Mouse (Mus musculus): ENCODE data around the gene Rflnb.

Gene Rflnb

GRCm38 (mm10) chr11:75990965-75991835, 36.4 kb downstream of the Rflnb start:
- no peak for DNase-seq (ENCODE audit: low spot score)

- DNase-seq (ENCODE audit: low spot score): no peak
Observed at GRCm38 (mm10) chr11:75985948-75986347, 41.6 kb downstream of the Rflnb start.

DNA sequence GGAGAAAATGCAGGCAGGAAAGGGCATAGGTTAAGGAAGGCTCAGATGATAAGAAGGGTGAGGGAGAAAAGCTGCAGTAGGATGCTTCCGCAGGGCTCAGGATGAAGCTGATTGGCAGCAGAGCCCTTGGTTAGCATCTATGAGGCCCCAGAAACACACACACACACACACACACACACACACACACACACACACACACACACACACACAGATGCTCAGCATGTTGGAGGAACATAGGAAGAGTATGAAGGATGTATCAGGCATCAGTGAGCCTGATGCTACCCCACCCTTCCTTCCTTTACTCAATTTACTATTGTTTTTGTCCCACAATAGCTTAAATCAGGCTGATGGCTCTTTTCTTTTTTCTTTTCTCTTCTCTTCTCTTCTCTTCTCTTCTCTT, 43.0 kb downstream of the Rflnb start:
- DNase-seq (ENCODE audit: low spot score): no peak

DNA sequence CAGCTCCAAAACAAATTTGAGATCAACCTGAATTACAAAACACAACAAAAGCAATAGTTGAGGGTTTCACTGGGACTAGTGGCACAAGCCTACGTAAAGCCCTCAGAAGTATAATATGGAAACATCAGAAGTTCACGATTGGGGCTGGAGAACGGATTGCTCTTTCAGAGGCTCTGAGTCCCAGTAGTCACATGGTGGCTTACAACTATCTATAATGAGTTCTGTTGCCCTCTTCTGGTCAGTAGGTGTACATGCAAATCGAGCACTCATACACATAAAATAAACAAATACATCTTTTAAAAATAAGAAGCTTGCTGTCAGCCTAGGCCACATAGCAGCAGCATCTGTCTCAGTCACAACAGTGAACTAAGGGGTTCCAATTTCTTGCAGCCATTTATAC, 44.4 kb downstream of the Rflnb start:
- DNase-seq (ENCODE audit: low spot score): no peak

GRCm38 (mm10) chr11:75980413-75980812, 47.2 kb downstream of the Rflnb start:
- DNase-seq (ENCODE audit: low spot score): no peak

DNA sequence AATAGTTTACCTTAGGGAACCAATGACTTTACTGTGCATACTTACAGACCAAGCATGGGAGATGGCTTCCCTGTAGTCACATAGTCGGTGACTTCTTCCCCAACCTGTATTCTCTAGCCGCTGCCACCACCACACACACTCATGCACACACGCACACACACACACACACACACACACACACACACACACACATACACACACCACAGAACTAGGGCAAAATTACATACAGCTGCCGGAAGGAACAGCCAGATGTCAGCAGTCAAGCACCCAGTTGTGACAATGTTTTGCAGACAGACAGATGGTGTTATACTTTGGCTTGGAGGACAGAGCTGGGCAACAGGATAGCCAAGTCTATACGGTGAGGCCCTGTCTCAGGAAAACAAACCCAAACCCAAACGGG, 49.5 kb downstream of the Rflnb start:
- DNase-seq (ENCODE audit: low spot score): no peak

GRCm38 (mm10) chr11:75976748-75977147, 50.8 kb downstream of the Rflnb start:
- no peak for DNase-seq (ENCODE audit: low spot score)

- no peak for DNase-seq (ENCODE audit: low spot score)
Observed at GRCm38 (mm10) chr11:75973988-75974387, 53.6 kb downstream of the Rflnb start.

GRCm38 (mm10) chr11:75972916-75973567, 54.5 kb downstream of the Rflnb start:
- no peak for DNase-seq (ENCODE audit: low spot score)

DNA sequence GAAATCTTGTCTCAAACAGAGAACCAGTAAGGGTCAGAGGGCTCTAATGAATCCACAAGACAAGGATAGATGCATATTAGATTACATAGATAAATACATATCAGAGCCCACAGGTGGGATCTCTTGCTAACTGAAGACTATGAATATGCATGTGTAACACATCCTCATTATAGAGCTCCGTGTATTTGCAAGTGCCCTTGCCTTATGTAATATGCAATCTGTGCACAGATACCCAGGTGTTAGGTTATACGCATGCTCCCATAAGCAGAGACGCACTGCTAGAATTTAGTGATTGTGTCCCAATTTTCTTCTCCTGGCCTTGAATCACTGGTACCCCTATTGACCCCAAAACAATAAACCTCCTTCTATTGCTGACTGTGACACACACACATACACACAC, 55.4 kb downstream of the Rflnb start:
- DNase-seq (ENCODE audit: low spot score): no peak

DNA sequence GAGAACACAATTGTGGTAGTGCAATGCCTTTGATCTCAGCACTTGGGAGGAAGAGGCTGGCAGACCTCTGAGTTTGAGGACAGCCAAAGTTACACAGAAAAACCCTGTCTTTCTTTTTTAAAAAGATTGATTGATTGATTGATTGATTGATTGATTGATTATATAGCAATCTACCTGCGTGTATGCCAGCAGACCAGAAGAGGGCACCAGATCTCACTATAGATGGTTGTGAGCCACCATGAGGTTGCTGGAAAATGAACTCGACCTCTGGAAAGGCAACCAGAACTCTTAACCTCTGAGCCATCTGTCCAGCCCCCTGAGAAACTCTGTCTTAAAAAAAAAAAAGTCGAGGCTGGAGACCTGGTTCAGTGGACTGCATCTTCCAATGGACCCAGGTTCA, 57.0 kb downstream of the Rflnb start:
- no peak for DNase-seq (ENCODE audit: low spot score)

All from yolk sac, embryonic 10.5 days (tissue).